ENCODE assay signal across 16 mouse cellular contexts in genomic region chr12:12777422-12777821, GRCm38 (mm10).
DNase-seq lines count a peak whose midpoint lies in the region; ATAC-seq lines count a peak whose summit lies in the region.
"Had no signal": no experiment of that assay in that cellular context is flagged by ENCODE, and none has a peak within 500 bp of the region (broad histone marks: within the 10 kb centered on the region; RNA-seq: fewer than 3 reads in every experiment).

No protein-coding gene starts in this region.

- no peak overlapping the region for H3K9ac ChIP-seq in neural tube, embryonic 13.5 days
- no peak overlapping the region for H3K9ac ChIP-seq in neural tube, embryonic 15.5 days (replicated peaks)
- no peak overlapping the region for H3K9ac ChIP-seq in liver, embryonic 11.5 days (ENCODE audit: low read depth, low read length)
- H3K9ac ChIP-seq: midbrain, embryonic 13.5 days had no signal

- H3K27ac ChIP-seq in neural tube, embryonic 13.5 days (replicated peaks): no peak overlapping the region
- H3K27ac ChIP-seq in neural tube, embryonic 15.5 days (replicated peaks): no peak overlapping the region
- H3K27ac ChIP-seq in liver, embryonic 11.5 days (ENCODE audit: low read depth, low read length): no peak overlapping the region
- H3K27ac ChIP-seq: midbrain, embryonic 13.5 days had no signal

- WGBS in neural tube, embryonic 13.5 days: 87% methylated on average over 8 of the region's 8 CpGs
- 85% methylated on average over 8 of the region's 8 CpGs for whole genome bisulfite sequencing in neural tube, embryonic 15.5 days
- 55% methylated on average over 8 of the region's 8 CpGs for WGBS in liver, embryonic 11.5 days

- H3K27me3 ChIP-seq in neural tube, embryonic 13.5 days: no peaks in the 10 kb centered on the region
- H3K27me3 ChIP-seq in neural tube, embryonic 15.5 days (replicated peaks): no peaks in the 10 kb centered on the region
- H3K27me3 ChIP-seq in liver, embryonic 11.5 days (replicated peaks; ENCODE audit: control insufficient read depth, insufficient read depth, low read length): no peaks in the 10 kb centered on the region

- H3K9me3 ChIP-seq in neural tube, embryonic 13.5 days: no peaks in the 10 kb centered on the region
- no peaks in the 10 kb centered on the region for H3K9me3 ChIP-seq in neural tube, embryonic 15.5 days (replicated peaks)
- H3K9me3 ChIP-seq in liver, embryonic 11.5 days (ENCODE audit: control insufficient read depth, low read length): no peaks in the 10 kb centered on the region

- H3K36me3 ChIP-seq in neural tube, embryonic 13.5 days: no peaks in the 10 kb centered on the region
- H3K36me3 ChIP-seq in neural tube, embryonic 15.5 days: no peaks in the 10 kb centered on the region
- no peaks in the 10 kb centered on the region for H3K36me3 ChIP-seq in liver, embryonic 11.5 days (ENCODE audit: control insufficient read depth, insufficient read depth, low read length)
- H3K36me3 ChIP-seq: midbrain, embryonic 13.5 days had no signal

- peak; percentile 72 for DNase-seq in adrenal gland, postnatal 10 days
- DNase-seq in liver, embryonic 11.5 days (ENCODE audit: low spot score): no peak
- DNase-seq in yolk sac, embryonic 10.5 days (ENCODE audit: low spot score): peak; percentile 0
- DNase-seq in spleen, postnatal 4 days (ENCODE audit: low spot score in 2 of 2): no peak
- DNase-seq: cerebellum, adult 8-10 months; heart, postnatal 10 days; kidney, adult 2 months; kidney, postnatal 10 days; layer of hippocampus, postnatal 36 days; thymus, postnatal 14 days had no signal

- ATAC-seq in neural tube, embryonic 13.5 days (ENCODE audit: low read depth): 0 out of 2 replicates have a peak, but pooled peaks have one; percentile 36
- no peak; the same call in 1 of the 2 replicates for ATAC-seq in neural tube, embryonic 15.5 days (ENCODE audit: low FRiP score)
- peak; percentile 49; the same call in 1 of the 2 replicates for ATAC-seq in liver, embryonic 11.5 days (replicated peaks; ENCODE audit: low FRiP score)
- ATAC-seq in frontal cortex, adult (ENCODE audit: low TSS enrichment): no peak
- ATAC-seq: midbrain, embryonic 13.5 days had no signal

- no peak overlapping the region for H3K4me2 ChIP-seq in neural tube, embryonic 13.5 days
- H3K4me2 ChIP-seq in neural tube, embryonic 15.5 days: no peak overlapping the region
- no peak overlapping the region for H3K4me2 ChIP-seq in liver, embryonic 11.5 days
- H3K4me2 ChIP-seq: heart, embryonic 11.5 days; midbrain, embryonic 13.5 days had no signal

- peaks cover 11% of the 10 kb centered on the region for H3K4me1 ChIP-seq in neural tube, embryonic 13.5 days (replicated peaks)
- H3K4me1 ChIP-seq in neural tube, embryonic 15.5 days: no peaks in the 10 kb centered on the region
- H3K4me1 ChIP-seq in liver, embryonic 11.5 days (replicated peaks; ENCODE audit: control insufficient read depth, insufficient read depth, low read length): no peaks in the 10 kb centered on the region
- H3K4me1 ChIP-seq: midbrain, embryonic 13.5 days had no signal

- H3K4me3 ChIP-seq in neural tube, embryonic 13.5 days: no peak overlapping the region
- H3K4me3 ChIP-seq in neural tube, embryonic 15.5 days (replicated peaks): no peak overlapping the region
- H3K4me3 ChIP-seq in liver, embryonic 11.5 days (ENCODE audit: low read depth, low read length): no peak overlapping the region
- H3K4me3 ChIP-seq: midbrain, embryonic 13.5 days; myocyte had no signal

Comparison
In these comparisons a context has a peak if more than half of its experiments do, and no peak if none do; other contexts are left out.
1. ATAC-seq: peak in neural tube, embryonic 13.5 days (single experiment) and liver, embryonic 11.5 days (single experiment); none in neural tube, embryonic 15.5 days (single experiment) and frontal cortex, adult (single experiment).
2. DNase-seq: peak in adrenal gland, postnatal 10 days (single experiment) and yolk sac, embryonic 10.5 days (single experiment); none in liver, embryonic 11.5 days (single experiment) and spleen, postnatal 4 days (0 of 2).